9 mouse cellular contexts compared by ENCODE assay signal in genomic region chr2:6707959-6708519, GRCm38 (mm10).
DNase-seq lines count a peak whose midpoint lies in the region; ATAC-seq and TF ChIP-seq lines count a peak whose summit lies in the region.
"Had no signal": no experiment of that assay in that cellular context is flagged by ENCODE, and none has a peak within 500 bp of the region (broad histone marks: within the 10 kb centered on the region; RNA-seq: fewer than 3 reads in every experiment).

No protein-coding gene starts in this region.

- TF ChIP-seq CTCF in thymus, adult 2 months (IDR thresholded peaks at IDR 0.05; ENCODE audit: borderline replicate concordance, control insufficient read depth, extremely low read depth, insufficient read depth, low read length, poor library complexity): no peak

- no peaks in the 10 kb centered on the region for H3K36me3 ChIP-seq in hindbrain, embryonic 10.5 days
- no peaks in the 10 kb centered on the region for H3K36me3 ChIP-seq in hindbrain, embryonic 16.5 days (ENCODE audit: control insufficient read depth, insufficient read depth, low read length)
- no peaks in the 10 kb centered on the region; the same call in 1 of the 2 replicates for H3K36me3 ChIP-seq in thymus, adult 2 months (ENCODE audit: control insufficient read depth, insufficient read depth, low read length)
- H3K36me3 ChIP-seq in hindbrain, embryonic 12.5 days: no peaks in the 10 kb centered on the region
- H3K36me3 ChIP-seq: G1E had no signal

- H3K4me1 ChIP-seq in hindbrain, embryonic 10.5 days (replicated peaks): peaks cover 18% of the 10 kb centered on the region
- H3K4me1 ChIP-seq in hindbrain, embryonic 16.5 days (ENCODE audit: control insufficient read depth, insufficient read depth, low read depth, low read length): peaks cover 4% of the 10 kb centered on the region; the same call in 1 of the 2 replicates
- peaks cover 27% of the 10 kb centered on the region for H3K4me1 ChIP-seq in thymus, adult 2 months (replicated peaks; ENCODE audit: control insufficient read depth, insufficient read depth, low read length)
- peaks cover 14% of the 10 kb centered on the region for H3K4me1 ChIP-seq in hindbrain, embryonic 12.5 days

- no peak for ATAC-seq in hindbrain, embryonic 16.5 days
- peak; percentile 78 for ATAC-seq in hindbrain, embryonic 12.5 days (ENCODE audit: low FRiP score)

- no peaks in the 10 kb centered on the region for H3K9me3 ChIP-seq in hindbrain, embryonic 10.5 days
- H3K9me3 ChIP-seq in hindbrain, embryonic 16.5 days (ENCODE audit: control insufficient read depth, low read length): no peaks in the 10 kb centered on the region
- no peaks in the 10 kb centered on the region for H3K9me3 ChIP-seq in hindbrain, embryonic 12.5 days (replicated peaks)
- H3K9me3 ChIP-seq: G1E had no signal

- intact Hi-C loops in left cerebral cortex, postnatal 10 days (cut with DNase I): no loop called here

- H3K27me3 ChIP-seq in hindbrain, embryonic 10.5 days (ENCODE audit: insufficient read depth, poor library complexity, severe bottlenecking): no peaks in the 10 kb centered on the region
- no peaks in the 10 kb centered on the region for H3K27me3 ChIP-seq in hindbrain, embryonic 16.5 days (replicated peaks; ENCODE audit: control insufficient read depth, insufficient read depth, low read length)
- no peaks in the 10 kb centered on the region for H3K27me3 ChIP-seq in thymus, adult 2 months (ENCODE audit: control insufficient read depth, insufficient read depth, low read length)
- H3K27me3 ChIP-seq in hindbrain, embryonic 12.5 days: no peaks in the 10 kb centered on the region

- no peak overlapping the region for H3K4me2 ChIP-seq in hindbrain, embryonic 16.5 days (ENCODE audit: low read length)
- H3K4me2 ChIP-seq in hindbrain, embryonic 12.5 days (replicated peaks): no peak overlapping the region

- no peak overlapping the region for H3K9ac ChIP-seq in hindbrain, embryonic 16.5 days (ENCODE audit: low read depth, low read length)
- no peak overlapping the region for H3K9ac ChIP-seq in hindbrain, embryonic 12.5 days

- peak; percentile 31 for DNase-seq in hindbrain, embryonic 10.5 days (ENCODE audit: low spot score)
- DNase-seq in thymus, adult 2 months: no peak
- no peak for DNase-seq in thymus, postnatal 0 days (ENCODE audit: low spot score)
- DNase-seq in retina, postnatal 1 day: peak; percentile 53
- no peak for DNase-seq in adrenal gland, adult 8-10 months
- DNase-seq in left cerebral cortex, postnatal 10 days (ENCODE audit: extremely low spot score in 1 of 2, low spot score in 2 of 2): no peak

- no peak overlapping the region for H3K4me3 ChIP-seq in hindbrain, embryonic 10.5 days
- H3K4me3 ChIP-seq in hindbrain, embryonic 16.5 days (ENCODE audit: low read length): no peak overlapping the region
- no peak overlapping the region for H3K4me3 ChIP-seq in thymus, adult 2 months (ENCODE audit: control insufficient read depth, insufficient read depth, low read length)
- H3K4me3 ChIP-seq in hindbrain, embryonic 12.5 days: no peak overlapping the region

- peak overlapping the region; percentile 77 for H3K27ac ChIP-seq in hindbrain, embryonic 10.5 days
- no peak overlapping the region for H3K27ac ChIP-seq in hindbrain, embryonic 16.5 days (ENCODE audit: low read depth, low read length)
- peak overlapping the region; percentile 95 for H3K27ac ChIP-seq in thymus, adult 2 months (ENCODE audit: control insufficient read depth, insufficient read depth, low read length)
- H3K27ac ChIP-seq in hindbrain, embryonic 12.5 days: peak overlapping the region; percentile 64; the same call in 1 of the 2 replicates

- no peak for TF ChIP-seq POLR2A in thymus, adult 2 months (IDR thresholded peaks at IDR 0.05; ENCODE audit: control insufficient read depth, extremely low read depth, insufficient read depth, low read length, poor library complexity)

- 35% methylated on average over 5 of the region's 5 CpGs for WGBS in hindbrain, embryonic 10.5 days
- WGBS in hindbrain, embryonic 16.5 days: 30% methylated on average over 5 of the region's 5 CpGs
- 27% methylated on average over 5 of the region's 5 CpGs for WGBS in thymus, adult 2 months
- WGBS in hindbrain, embryonic 12.5 days: 31% methylated on average over 5 of the region's 5 CpGs

Comparison
In these comparisons a context has a peak if more than half of its experiments do, and no peak if none do; other contexts are left out.
1. DNase-seq: peak in hindbrain, embryonic 10.5 days (single experiment) and retina, postnatal 1 day (single experiment); none in thymus, adult 2 months (single experiment), thymus, postnatal 0 days (single experiment), adrenal gland, adult 8-10 months (single experiment) and left cerebral cortex, postnatal 10 days (0 of 2).